Mouse (Mus musculus) cortical plate, adult 2 months (tissue): Measurements from ENCODE around the gene Omp.
"Not testable (repeated sequence)": the region's sequence is repeated elsewhere in the genome, so short reads cannot be mapped to it uniquely, and the experiment has no call there.

Source experiments
- CTCF ChIP-seq: fragments of 200-500 bp; IDR thresholded peaks from 2 replicates; pipeline ENCODE4 v1.5.1; 2011; ENCODE audit warnings: mild to moderate bottlenecking, control low read depth, low read length; ENCODE audit not compliant: insufficient read depth; ENCODE audit errors: extremely low read depth
- POLR2A ChIP-seq: fragments of 200-500 bp; IDR thresholded peaks from 2 replicates; pipeline ENCODE4 v1.6.1; 2011; ENCODE audit warnings: mild to moderate bottlenecking, low read length, control low read depth; ENCODE audit not compliant: insufficient read depth; ENCODE audit errors: extremely low read depth

- TF ChIP-seq CTCF, POLR2A: not testable (repeated sequence)
Observed at GRCm38 (mm10) chr7:98187332-98187731, 42.0 kb upstream of the Omp start.
